Mouse (Mus musculus) midbrain, embryonic 15.5 days (tissue): Measurements from ENCODE around the gene Fancg. TPM values are rescaled to one million over a fixed set of nuclear protein-coding genes. Genes with fewer than 3 reads are reported as not detected.
A peak's percentile ranks its signal among the peaks of the same experiment; 100 is the strongest.
"Not testable (repeated sequence)": the region's sequence is repeated elsewhere in the genome, so short reads cannot be mapped to it uniquely, and the experiment has no call there.

Experiments used
- ATAC-seq: fragments of 200-750 bp; cut with Nextera tagmentation; replicated peaks from 2 replicates; pipeline ENCODE4 v1.8.0; 2017; ENCODE audit warnings: moderate TSS enrichment
- H3K27ac ChIP-seq: fragments of 300-500 bp; sonication (generic); 2 replicates; pipeline ENCODE4 v1.5.1; 2015; ENCODE audit warnings: mild to moderate bottlenecking, inconsistent platforms
- H3K27me3 ChIP-seq: fragments of 300-500 bp; sonication (generic); replicated peaks from 2 replicates; pipeline ENCODE4 v1.6.1; 2015; ENCODE audit warnings: inconsistent platforms
- H3K36me3 ChIP-seq: fragments of 300-500 bp; sonication (generic); replicated peaks from 2 replicates; pipeline ENCODE4 v1.6.1; 2015; ENCODE audit warnings: inconsistent platforms
- H3K4me1 ChIP-seq: fragments of 300-500 bp; sonication (generic); 2 replicates; pipeline ENCODE4 v1.6.1; 2015; ENCODE audit warnings: inconsistent platforms
- H3K4me2 ChIP-seq: fragments of 300-500 bp; sonication (generic); 2 replicates; pipeline ENCODE4 v1.6.1; 2015; ENCODE audit warnings: inconsistent platforms, mild to moderate bottlenecking, moderate library complexity
- H3K4me3 ChIP-seq: fragments of 300-500 bp; sonication (generic); 2 replicates; pipeline ENCODE4 v1.5.1; 2015; ENCODE audit warnings: mild to moderate bottlenecking, inconsistent platforms
- H3K9ac ChIP-seq: fragments of 300-500 bp; sonication (generic); 2 replicates; pipeline ENCODE4 v1.6.1; 2015; ENCODE audit warnings: mild to moderate bottlenecking, inconsistent platforms
- H3K9me3 ChIP-seq: fragments of 300-500 bp; sonication (generic); 2 replicates; pipeline ENCODE4 v1.6.1; 2016; ENCODE audit warnings: inconsistent platforms
- WGBS: fragments of 180-500 bp; shearing (Covaris S2); methylation state at CpG from one replicate; pipeline ENCODE4 v1.1.7; 2015; ENCODE audit warnings: mixed read lengths; 5-methylcytosine and 5-hydroxymethylcytosine counted together
- polyA plus RNA-seq: library from polyadenylated mRNA; unstranded; fragments of >200 nt; fragmentation: Nextera tagmentation; extraction: Ambion mirVana; gene quantifications from 2 replicates; pipeline ENCODE4 v1.2.1, GENCODE M21; 2015

Gene Fancg
- polyA plus RNA-seq, 1 experiment from 2014 or later: 29.5 TPM

DNA sequence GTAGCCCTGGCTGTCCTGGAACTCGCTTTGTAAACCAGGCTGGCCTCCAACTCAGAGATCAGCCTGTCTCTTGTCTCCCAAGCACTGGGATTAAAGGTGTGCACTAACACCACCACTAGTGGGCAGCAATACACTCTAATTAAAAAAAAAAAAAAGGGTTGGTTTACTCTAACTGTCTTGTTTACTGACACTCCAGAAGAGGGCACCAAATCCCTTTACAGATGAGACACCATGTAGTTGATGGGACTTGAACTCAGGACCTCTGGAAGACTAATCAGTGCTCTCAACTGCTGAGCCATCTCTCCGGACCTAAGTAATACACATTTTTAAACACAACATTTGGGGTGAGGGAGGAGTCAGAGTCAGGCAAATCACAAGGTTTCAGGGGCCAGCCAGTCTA, 4.5 kb downstream of the Fancg start:
- 61% methylated on average over 2 of the region's 2 CpGs for WGBS
- Histone ChIP-seq H3K4me3 (no peak overlapping the region), H3K4me2 (no peak overlapping the region), H3K27ac (no peak overlapping the region), H3K36me3 (no peaks in the 10 kb centered on the region), H3K9me3 (no peaks in the 10 kb centered on the region), H3K27me3 (no peaks in the 10 kb centered on the region), H3K4me1 (peaks cover 13% of the 10 kb centered on the region), H3K9ac (no peak overlapping the region)
- no peak for ATAC-seq

DNA sequence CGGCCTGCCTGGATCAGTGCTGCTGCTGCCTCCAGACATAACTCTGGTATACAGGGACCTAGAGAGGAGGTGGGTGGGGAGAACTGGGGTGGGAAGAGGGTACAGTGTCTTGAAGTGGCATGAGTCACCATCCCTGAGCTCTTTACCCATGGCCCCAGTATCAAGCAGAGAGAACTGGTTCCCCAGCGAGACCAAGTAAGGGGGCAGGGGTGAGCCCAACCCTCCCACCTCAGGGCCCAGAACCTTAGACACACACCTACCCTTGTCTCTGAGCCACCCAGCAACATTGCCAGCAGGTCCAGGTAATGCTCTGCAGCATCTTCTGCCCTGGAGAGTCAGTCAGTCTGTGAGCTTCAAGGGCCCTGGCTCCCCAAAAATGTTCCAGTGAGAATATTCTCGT, 5.4 kb downstream of the Fancg start:
- H3K4me2 ChIP-seq: no peak overlapping the region
- WGBS: 100% methylated on average over 3 of the region's 3 CpGs
- H3K9me3 ChIP-seq: no peaks in the 10 kb centered on the region
- no peak overlapping the region for H3K27ac ChIP-seq
- no peak overlapping the region for H3K4me3 ChIP-seq
- no peak for ATAC-seq
- peaks cover 12% of the 10 kb centered on the region for H3K4me1 ChIP-seq
- H3K27me3 ChIP-seq: no peaks in the 10 kb centered on the region
- H3K9ac ChIP-seq: no peak overlapping the region
- H3K36me3 ChIP-seq: no peaks in the 10 kb centered on the region

GRCm38 (mm10) chr4:43002756-43003439, 7.4 kb downstream of the Fancg start:
- Histone ChIP-seq H3K9me3 (no peaks in the 10 kb centered on the region), H3K4me2 (no peak overlapping the region), H3K9ac (no peak overlapping the region), H3K36me3 (no peaks in the 10 kb centered on the region), H3K4me1 (peaks cover 15% of the 10 kb centered on the region), H3K27ac (no peak overlapping the region), H3K4me3 (no peak overlapping the region), H3K27me3 (no peaks in the 10 kb centered on the region)
- WGBS: 74% methylated on average over 12 of the region's 12 CpGs
- no peak for ATAC-seq

DNA sequence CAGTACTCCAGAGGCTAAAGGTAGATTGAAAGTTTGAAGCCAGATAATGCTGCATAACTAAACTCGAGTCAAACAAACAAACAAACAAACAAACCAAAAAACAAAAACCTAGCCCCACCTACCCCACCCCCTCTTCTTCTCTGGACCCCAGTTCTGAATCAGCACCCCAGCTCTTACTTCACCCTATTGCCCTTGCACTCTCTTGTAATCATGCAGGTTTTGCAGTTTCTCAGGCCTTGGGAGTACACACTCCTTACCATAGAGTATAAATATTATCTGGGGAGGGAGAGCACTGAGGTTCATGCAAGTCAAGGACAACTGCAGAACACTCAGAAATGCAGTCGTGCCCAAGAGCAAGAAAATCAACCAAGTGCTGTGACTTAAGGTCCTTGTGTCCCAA, 9.0 kb downstream of the Fancg start:
- Histone ChIP-seq H3K27ac (peak overlapping the region; percentile 95), H3K4me1 (peaks cover 27% of the 10 kb centered on the region), H3K9ac (no peak overlapping the region), H3K36me3 (no peaks in the 10 kb centered on the region), H3K27me3 (no peaks in the 10 kb centered on the region), H3K9me3 (no peaks in the 10 kb centered on the region), H3K4me2 (no peak overlapping the region), H3K4me3 (no peak overlapping the region)
- whole genome bisulfite sequencing: 81% methylated on average over 2 of the region's 2 CpGs
- no peak for ATAC-seq

DNA sequence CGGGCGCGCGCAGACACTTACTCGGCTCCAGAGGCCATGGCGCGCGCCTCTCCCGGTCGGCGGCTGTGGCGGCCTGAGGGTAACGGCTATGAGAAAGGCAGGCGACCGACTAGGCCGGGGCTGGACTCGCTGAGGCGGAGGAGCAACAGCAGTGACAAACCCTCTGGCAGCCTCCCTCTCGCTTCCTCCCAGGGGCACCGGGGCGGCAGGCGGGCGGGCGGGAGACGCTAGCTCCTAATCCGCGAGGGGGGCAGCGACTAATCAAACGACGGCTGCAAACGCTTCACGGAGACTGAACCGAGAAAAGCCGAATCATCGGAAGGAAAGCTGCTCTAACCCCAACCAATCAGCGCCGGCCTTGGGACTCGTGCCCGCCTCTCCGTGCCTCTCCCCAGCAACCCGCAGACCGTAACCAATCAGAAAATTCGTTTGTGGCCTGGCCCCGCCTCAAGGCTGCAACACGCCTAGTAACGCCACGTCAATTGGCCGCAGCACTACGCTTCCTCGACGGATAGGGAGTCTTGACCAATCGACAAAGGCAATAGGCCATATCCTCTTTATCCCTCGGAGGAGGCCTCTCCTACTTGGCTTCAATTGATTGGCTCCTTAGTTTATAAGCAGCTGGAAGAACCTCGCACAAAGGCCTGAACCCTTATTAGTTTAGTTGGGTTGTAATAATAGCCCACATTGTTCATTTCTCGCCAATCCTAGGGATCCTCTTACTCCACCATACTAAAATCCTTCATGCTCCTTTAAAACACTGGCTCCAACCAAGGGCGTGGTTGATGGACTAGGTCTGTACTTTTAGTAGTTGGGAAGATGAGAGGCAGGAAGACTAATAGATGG, 9.9 kb downstream of the Fancg start, which contains the start of gene Vcp:
TSS of gene Vcp (minus strand) at position 367 of the 846 bp plus-strand sequence.
- not testable (repeated sequence) for H3K9me3 ChIP-seq
- ATAC-seq: peak; percentile 99

DNA sequence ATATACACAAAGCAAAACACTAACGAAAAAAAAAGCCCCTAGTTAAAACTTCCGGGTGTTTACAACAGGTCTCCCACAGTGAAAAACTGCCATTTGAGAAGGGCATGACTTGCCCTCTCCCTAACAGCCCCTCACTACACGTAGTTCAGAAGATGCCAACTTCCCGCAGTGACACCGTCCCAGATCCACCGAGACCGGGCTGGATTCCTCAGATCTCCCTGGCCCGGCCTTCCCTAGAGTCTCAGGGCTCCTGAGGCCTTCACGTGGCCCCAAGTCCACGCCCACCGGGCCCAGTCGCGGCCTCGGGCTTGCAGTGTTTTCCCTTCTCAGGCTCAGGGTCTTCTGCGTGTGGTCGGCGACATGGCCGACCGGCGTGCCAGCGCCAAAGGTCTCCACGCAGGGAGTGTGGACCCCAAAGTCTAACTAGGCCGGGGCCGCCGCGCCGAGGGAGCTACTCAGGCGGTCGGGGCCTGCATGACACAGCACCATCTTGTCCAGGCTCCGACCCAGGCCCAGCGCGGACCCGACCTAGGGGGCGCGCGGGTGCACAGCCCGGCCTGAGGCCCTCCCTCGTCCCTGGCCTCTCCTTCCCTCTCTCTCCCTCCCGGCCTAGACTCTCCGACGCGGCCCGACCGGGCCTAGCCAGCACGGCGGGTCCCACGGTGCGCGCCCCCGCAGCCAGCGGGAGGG, 10.7 kb downstream of the Fancg start:
- H3K4me1 ChIP-seq: peaks cover 27% of the 10 kb centered on the region
- H3K9me3 ChIP-seq: no peaks in the 10 kb centered on the region
- WGBS: under 1% methylated on average over 51 of the region's 51 CpGs
- H3K27me3 ChIP-seq: no peaks in the 10 kb centered on the region
- ATAC-seq: peak; percentile 83
- peak overlapping the region; percentile 88 for H3K4me3 ChIP-seq
- H3K36me3 ChIP-seq: peaks cover under 1% of the 10 kb centered on the region
- peak overlapping the region; percentile 95 for H3K27ac ChIP-seq
- peak overlapping the region; percentile 90 for H3K9ac ChIP-seq
- H3K4me2 ChIP-seq: peak overlapping the region; percentile 63

More for the DNA sequence above, 9.9 kb downstream of the Fancg start, which contains the start of gene Vcp:
- peak within 1 kb of the TSS; percentile 63 for H3K4me2 ChIP-seq
- H3K9ac ChIP-seq: peak within 1 kb of the TSS; percentile 90
- H3K27me3 ChIP-seq, H3K36me3 ChIP-seq: not testable (repeated sequence)
- peaks cover 27% of the 10 kb centered on the region for H3K4me1 ChIP-seq
- H3K27ac ChIP-seq: peak within 1 kb of the TSS; percentile 95
- WGBS: 1% methylated on average over 55 of the region's 56 CpGs
- H3K4me3 ChIP-seq: peak within 1 kb of the TSS; percentile 88

DNA sequence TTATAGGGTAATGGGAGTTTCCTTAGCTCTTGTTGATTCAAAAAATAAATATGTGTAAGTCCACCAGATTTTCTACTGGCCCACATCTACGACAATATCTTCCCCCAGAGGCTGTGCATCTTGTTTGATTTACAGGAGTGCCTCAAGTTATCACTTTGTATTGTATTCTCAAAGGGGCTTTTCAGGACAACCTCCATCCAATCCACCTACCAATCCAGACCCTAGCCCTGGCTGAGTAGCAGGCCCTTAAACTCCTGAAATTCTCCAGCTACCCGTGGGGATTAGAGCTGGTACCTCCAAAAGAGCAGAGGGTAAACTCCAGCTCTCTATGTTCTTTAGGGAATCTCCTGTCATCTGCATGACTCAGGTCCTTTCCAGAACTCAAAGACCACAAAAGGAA, 12.3 kb downstream of the Fancg start:
- peak overlapping the region; percentile 63 for H3K4me2 ChIP-seq
- H3K9ac ChIP-seq: peak overlapping the region; percentile 23; the same call in 1 of the 2 replicates
- no peak for ATAC-seq
- peak overlapping the region; percentile 88 for H3K4me3 ChIP-seq
- H3K4me1 ChIP-seq: peaks cover 27% of the 10 kb centered on the region
- H3K27me3 ChIP-seq: no peaks in the 10 kb centered on the region
- no peak overlapping the region for H3K27ac ChIP-seq
- H3K9me3 ChIP-seq: no peaks in the 10 kb centered on the region
- 64% methylated on average over 2 of the region's 2 CpGs for WGBS
- H3K36me3 ChIP-seq: peaks cover 16% of the 10 kb centered on the region

GRCm38 (mm10) chr4:42988296-42988695, 22.0 kb downstream of the Fancg start:
- no peaks in the 10 kb centered on the region for H3K27me3 ChIP-seq
- WGBS: 85% methylated on average over 1 of the region's 1 CpGs
- no peaks in the 10 kb centered on the region for H3K9me3 ChIP-seq
- H3K36me3 ChIP-seq: peaks cover 92% of the 10 kb centered on the region
- H3K4me2 ChIP-seq: no peak overlapping the region
- H3K4me3 ChIP-seq: no peak overlapping the region
- H3K9ac ChIP-seq: no peak overlapping the region
- no peak overlapping the region for H3K27ac ChIP-seq
- ATAC-seq: no peak
- no peaks in the 10 kb centered on the region for H3K4me1 ChIP-seq

DNA sequence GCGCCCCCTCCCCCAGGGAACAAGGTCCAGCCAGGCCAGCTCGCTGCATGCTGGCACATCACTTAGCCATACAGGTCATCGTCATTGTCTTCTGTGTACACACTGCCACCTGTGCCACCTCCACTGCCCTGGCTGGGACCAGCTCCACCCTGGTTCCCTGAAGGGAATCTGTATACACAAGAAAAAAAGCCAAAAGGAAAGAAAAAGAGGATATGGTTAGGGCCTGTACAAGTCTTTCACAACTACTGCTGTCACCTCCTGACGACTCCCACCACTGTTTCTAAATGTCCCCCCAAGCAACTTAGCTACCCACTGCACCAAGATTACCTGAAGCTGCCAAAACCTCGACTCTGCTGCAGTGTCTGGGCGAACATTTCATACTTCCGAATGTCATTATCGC, 29.8 kb downstream of the Fancg start:
- not testable (repeated sequence) for H3K27me3 ChIP-seq, H3K4me3 ChIP-seq, H3K9me3 ChIP-seq, H3K4me1 ChIP-seq, ATAC-seq, H3K9ac ChIP-seq, H3K4me2 ChIP-seq, H3K27ac ChIP-seq
- WGBS: 84% methylated on average over 8 of the region's 8 CpGs
- H3K36me3 ChIP-seq: peaks cover 43% of the 10 kb centered on the region

GRCm38 (mm10) chr4:42978062-42978461, 32.2 kb downstream of the Fancg start:
- Histone ChIP-seq H3K36me3 (peaks cover 21% of the 10 kb centered on the region), H3K27ac (no peak overlapping the region), H3K4me3 (no peak overlapping the region), H3K9me3 (no peaks in the 10 kb centered on the region), H3K4me2 (no peak overlapping the region), H3K27me3 (no peaks in the 10 kb centered on the region), H3K9ac (no peak overlapping the region), H3K4me1 (no peaks in the 10 kb centered on the region)
- ATAC-seq: no peak
- 92% methylated on average over 4 of the region's 4 CpGs for WGBS

DNA sequence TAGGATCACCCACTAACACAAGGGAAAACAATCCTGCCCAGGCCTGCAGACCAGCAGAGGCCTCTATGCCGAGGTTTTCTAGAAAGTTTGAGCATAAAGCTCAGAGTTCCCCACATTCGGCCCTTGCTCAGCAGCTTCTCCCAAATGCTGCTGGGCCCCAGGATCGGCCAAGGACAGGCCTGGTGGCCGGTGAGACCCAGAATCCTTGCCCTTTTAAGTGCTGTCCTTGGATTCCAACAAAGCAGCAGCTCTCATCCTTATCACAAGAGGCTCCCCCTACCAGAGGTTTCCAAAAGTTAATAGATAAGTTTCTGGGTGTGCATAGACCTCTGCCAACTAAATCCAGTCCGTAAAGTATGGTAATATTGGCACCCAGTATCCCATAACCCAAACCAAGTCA, 36.4 kb downstream of the Fancg start:
- H3K36me3 ChIP-seq: peaks cover 12% of the 10 kb centered on the region
- no peaks in the 10 kb centered on the region for H3K4me1 ChIP-seq
- H3K9ac ChIP-seq: no peak overlapping the region
- 87% methylated on average over 5 of the region's 5 CpGs for WGBS
- H3K27ac ChIP-seq: no peak overlapping the region
- no peaks in the 10 kb centered on the region for H3K27me3 ChIP-seq
- no peak overlapping the region for H3K4me3 ChIP-seq
- no peaks in the 10 kb centered on the region for H3K9me3 ChIP-seq
- no peak for ATAC-seq
- H3K4me2 ChIP-seq: no peak overlapping the region

- no peak overlapping the region for H3K4me2 ChIP-seq
- no peak overlapping the region for H3K4me3 ChIP-seq
- WGBS: 70% methylated on average over 4 of the region's 4 CpGs
- peaks cover 5% of the 10 kb centered on the region; the same call in 1 of the 2 replicates for H3K36me3 ChIP-seq
- H3K4me1 ChIP-seq: no peaks in the 10 kb centered on the region
- H3K27ac ChIP-seq: no peak overlapping the region
- H3K9ac ChIP-seq: no peak overlapping the region
- H3K27me3 ChIP-seq: no peaks in the 10 kb centered on the region
- no peak for ATAC-seq
- no peaks in the 10 kb centered on the region for H3K9me3 ChIP-seq
Observed at GRCm38 (mm10) chr4:42972952-42973351, 37.4 kb downstream of the Fancg start.
